In genomic region chr13:21974221-21974725, GRCm38 (mm10) we compare ENCODE assay signal across 7 mouse cellular contexts. TPM values are rescaled to one million over a fixed set of nuclear protein-coding genes. Genes with fewer than 3 reads are reported as not detected.
DNase-seq lines count a peak whose midpoint lies in the region; ATAC-seq lines count a peak whose summit lies in the region.

No protein-coding gene starts in this region.

- no peaks in the 10 kb centered on the region for H3K4me1 ChIP-seq in embryonic facial prominence, embryonic 10.5 days
- H3K4me1 ChIP-seq in limb, embryonic 10.5 days = 0 out of 2 replicates have a peak, but pooled peaks cover 2% of the 10 kb centered on the region
- no peaks in the 10 kb centered on the region for H3K4me1 ChIP-seq in midbrain, embryonic 13.5 days (replicated peaks)

- no peaks in the 10 kb centered on the region for H3K9me3 ChIP-seq in embryonic facial prominence, embryonic 10.5 days
- H3K9me3 ChIP-seq in limb, embryonic 10.5 days (replicated peaks) = no peaks in the 10 kb centered on the region
- H3K9me3 ChIP-seq in midbrain, embryonic 13.5 days = no peaks in the 10 kb centered on the region

- peak; percentile 93 for DNase-seq in adrenal gland, postnatal 10 days
- DNase-seq in embryonic facial prominence, embryonic 10.5 days (ENCODE audit: low spot score) = peak; percentile 92
- peak; percentile 72 for DNase-seq in kidney, adult 11 months
- DNase-seq in limb, embryonic 10.5 days (ENCODE audit: low spot score) = peak; percentile 93
- DNase-seq in spleen, adult 12 weeks (ENCODE audit: low spot score) = peak; percentile 90

- peak overlapping the region; percentile 74 for H3K9ac ChIP-seq in midbrain, embryonic 13.5 days (replicated peaks)

- H3K27ac ChIP-seq in embryonic facial prominence, embryonic 10.5 days (replicated peaks) = peak overlapping the region; percentile 94
- H3K27ac ChIP-seq in limb, embryonic 10.5 days = peak overlapping the region; percentile 95
- H3K27ac ChIP-seq in midbrain, embryonic 13.5 days = peak overlapping the region; percentile 91

- peak; percentile 92 for ATAC-seq in granulocyte monocyte progenitor cell, adult 5-6 weeks (replicated peaks; ENCODE audit: poor library complexity, severe bottlenecking)
- ATAC-seq in midbrain, embryonic 13.5 days = peak; percentile 93

- H3K36me3 ChIP-seq in embryonic facial prominence, embryonic 10.5 days (replicated peaks) = no peaks in the 10 kb centered on the region
- H3K36me3 ChIP-seq in limb, embryonic 10.5 days = no peaks in the 10 kb centered on the region
- H3K36me3 ChIP-seq in midbrain, embryonic 13.5 days = no peaks in the 10 kb centered on the region

- under 1% methylated on average over 23 of the region's 23 CpGs for WGBS in embryonic facial prominence, embryonic 10.5 days
- WGBS in limb, embryonic 10.5 days = under 1% methylated on average over 23 of the region's 23 CpGs
- WGBS in midbrain, embryonic 13.5 days = under 1% methylated on average over 23 of the region's 23 CpGs

- peaks cover 14% of the 10 kb centered on the region for H3K27me3 ChIP-seq in embryonic facial prominence, embryonic 10.5 days (replicated peaks; ENCODE audit: low read depth, poor library complexity, severe bottlenecking)
- H3K27me3 ChIP-seq in limb, embryonic 10.5 days (ENCODE audit: low read depth, poor library complexity, severe bottlenecking) = 0 out of 2 replicates have a peak, but pooled peaks cover 12% of the 10 kb centered on the region
- H3K27me3 ChIP-seq in midbrain, embryonic 13.5 days = peaks cover 18% of the 10 kb centered on the region

- peak overlapping the region; percentile 51 for H3K4me2 ChIP-seq in midbrain, embryonic 13.5 days (replicated peaks)

- peak overlapping the region; percentile 70 for H3K4me3 ChIP-seq in embryonic facial prominence, embryonic 10.5 days
- H3K4me3 ChIP-seq in limb, embryonic 10.5 days = peak overlapping the region; percentile 69
- peak overlapping the region; percentile 60 for H3K4me3 ChIP-seq in midbrain, embryonic 13.5 days (replicated peaks)

RNA-seq across cellular contexts. Expression of gene Pom121l2, which starts 6.7 kb away (rescaled TPM):
- not detected for total RNA-seq in adrenal gland, postnatal 10 days (2021)
- 0.06 TPM in 1 of 2 replicates, not detected in the other for polyA plus RNA-seq in embryonic facial prominence, embryonic 10.5 days (2016; fragmentation: Nextera tagmentation; extraction: Ambion mirVana)
- total RNA-seq in granulocyte monocyte progenitor cell, adult 5-6 weeks (2014; fragmentation: Nextera tagmentation) = not detected in 2 replicates
- total RNA-seq in granulocyte monocyte progenitor cell, adult 5-6 weeks (2017) = not detected in 2 replicates
- 0.14 and 0.28 TPM in 2 replicates for polyA plus RNA-seq in limb, embryonic 10.5 days (2016; fragmentation: Nextera tagmentation; extraction: Ambion mirVana)
- polyA plus RNA-seq in midbrain, embryonic 13.5 days (2015; fragmentation: Nextera tagmentation; extraction: Ambion mirVana) = not detected in 2 replicates

RNA-seq across cellular contexts. Expression of gene Zfp184, which starts 29.4 kb away (rescaled TPM):
- total RNA-seq in adrenal gland, postnatal 10 days (2021) = 1 to 10 TPM; 2.0 to 2.4 TPM
- polyA plus RNA-seq in embryonic facial prominence, embryonic 10.5 days (2016; fragmentation: Nextera tagmentation; extraction: Ambion mirVana) = 23.1 and 24.9 TPM in 2 replicates
- total RNA-seq in granulocyte monocyte progenitor cell, adult 5-6 weeks (2014; fragmentation: Nextera tagmentation) = 13.3 and 15.7 TPM in 2 replicates
- 13.3 and 16.3 TPM in 2 replicates for total RNA-seq in granulocyte monocyte progenitor cell, adult 5-6 weeks (2017)
- polyA plus RNA-seq in limb, embryonic 10.5 days (2016; fragmentation: Nextera tagmentation; extraction: Ambion mirVana) = 22.4 and 27.0 TPM in 2 replicates
- polyA plus RNA-seq in midbrain, embryonic 13.5 days (2015; fragmentation: Nextera tagmentation; extraction: Ambion mirVana) = 20.5 and 22.3 TPM in 2 replicates

RNA-seq across cellular contexts. Expression of gene Prss16, which starts 35.3 kb away (rescaled TPM):
- not detected for total RNA-seq in adrenal gland, postnatal 10 days (2021)
- polyA plus RNA-seq in embryonic facial prominence, embryonic 10.5 days (2016; fragmentation: Nextera tagmentation; extraction: Ambion mirVana) = 0.13 and 0.54 TPM in 2 replicates
- total RNA-seq in granulocyte monocyte progenitor cell, adult 5-6 weeks (2014; fragmentation: Nextera tagmentation) = 12.8 and 15.1 TPM in 2 replicates
- total RNA-seq in granulocyte monocyte progenitor cell, adult 5-6 weeks (2017) = 8.3 and 9.1 TPM in 2 replicates
- 0.20 TPM in 1 of 2 replicates, not detected in the other for polyA plus RNA-seq in limb, embryonic 10.5 days (2016; fragmentation: Nextera tagmentation; extraction: Ambion mirVana)
- polyA plus RNA-seq in midbrain, embryonic 13.5 days (2015; fragmentation: Nextera tagmentation; extraction: Ambion mirVana) = not detected in 2 replicates

Comparison
In these comparisons a context has a peak if more than half of its experiments do, and no peak if none do; other contexts are left out.
1. Peak in every context shown above with its lines: DNase-seq, ATAC-seq, H3K4me3 ChIP-seq and H3K27ac ChIP-seq.